Mouse (Mus musculus) cortical plate, adult 2 months (tissue): ENCODE results near the gene Tmem222.

Experiments used
- CTCF ChIP-seq: fragments of 200-500 bp; IDR thresholded peaks from 2 replicates; pipeline ENCODE4 v1.5.1; 2011; ENCODE audit warnings: mild to moderate bottlenecking, control low read depth, low read length; ENCODE audit not compliant: insufficient read depth; ENCODE audit errors: extremely low read depth
- POLR2A ChIP-seq: fragments of 200-500 bp; IDR thresholded peaks from 2 replicates; pipeline ENCODE4 v1.6.1; 2011; ENCODE audit warnings: mild to moderate bottlenecking, low read length, control low read depth; ENCODE audit not compliant: insufficient read depth; ENCODE audit errors: extremely low read depth

DNA sequence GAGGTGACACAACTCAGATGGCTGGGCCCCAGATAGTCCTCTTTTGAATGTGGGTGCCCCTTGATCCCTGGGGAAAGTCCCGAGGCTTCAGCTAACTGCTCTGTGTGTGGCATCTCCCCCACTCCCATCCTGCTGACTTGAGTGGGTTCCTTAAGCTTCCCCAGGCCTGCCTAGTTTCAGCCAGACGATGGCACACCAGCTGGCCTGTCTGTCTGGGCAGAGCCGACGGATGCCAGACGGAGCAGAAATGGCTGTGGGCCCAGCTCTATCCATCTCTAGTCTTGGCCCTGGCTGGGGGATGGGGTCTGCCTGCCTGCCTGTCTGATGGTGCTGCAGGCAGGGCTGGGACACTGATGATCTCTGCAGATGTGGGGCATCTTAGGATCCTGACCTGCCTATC, 22.1 kb upstream of the Tmem222 start:
- no peak for TF ChIP-seq CTCF
- TF ChIP-seq POLR2A, result no peak
